Comparison of ENCODE assay signal across 14 mouse cellular contexts in the genomic region with DNA sequence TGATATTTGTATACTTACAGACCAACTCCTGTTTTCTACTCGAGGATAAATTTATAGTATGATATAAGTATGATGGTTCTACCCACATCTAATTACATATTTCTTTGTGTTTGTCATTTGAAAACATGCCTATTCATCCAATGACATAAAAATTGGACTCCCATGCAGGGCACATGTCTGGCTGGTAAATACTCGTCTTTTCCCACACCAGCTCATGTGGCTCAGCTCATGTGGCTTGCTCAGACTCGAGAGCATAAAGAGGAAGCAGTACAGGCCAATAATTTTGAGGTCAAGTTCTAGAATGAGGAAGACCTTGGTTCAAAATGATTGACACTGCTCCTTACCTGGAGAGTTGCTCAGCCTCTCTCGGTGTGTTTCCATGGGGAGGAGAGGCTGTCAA.
"Had no signal": no experiment of that assay in that cellular context is flagged by ENCODE, and none has a peak within 500 bp of the region (broad histone marks: within the 10 kb centered on the region; RNA-seq: fewer than 3 reads in every experiment).

No protein-coding gene starts in this region.

- H3K4me1 ChIP-seq: liver, embryonic 13.5 days had no signal

- H3K27me3 ChIP-seq: liver, embryonic 13.5 days had no signal

- H3K27ac ChIP-seq: left cerebral cortex, adult 2 months; liver, embryonic 13.5 days; macrophage; stomach, postnatal 0 days had no signal

- H3K36me3 ChIP-seq: liver, embryonic 13.5 days had no signal

- H3K9ac ChIP-seq: liver, embryonic 13.5 days; lung, embryonic 14.5 days had no signal

- ATAC-seq: lung, postnatal 0 days had no signal

- H3K4me3 ChIP-seq: left cerebral cortex, adult 2 months; liver, embryonic 13.5 days had no signal

- H3K9me3 ChIP-seq: liver, embryonic 13.5 days had no signal

- DNase-seq: kidney, adult 2 months; kidney, postnatal 10 days; kidney, postnatal 36 days; layer of hippocampus, postnatal 36 days; liver, embryonic 13.5 days; lung, embryonic 14.5 days; midbrain, embryonic 14.5 days; thymus, adult 2 months; thymus, postnatal 14 days; thymus, postnatal 4 days had no signal
